ENCODE assay signal across 10 mouse cellular contexts in genomic region chr13:48261341-48262221, GRCm38 (mm10). TPM values are rescaled to one million over a fixed set of nuclear protein-coding genes. Genes with fewer than 3 reads are reported as not detected.
A peak's percentile ranks its signal among the peaks of the same experiment; 100 is the strongest.
DNase-seq lines count a peak whose midpoint lies in the region; ATAC-seq and TF ChIP-seq lines count a peak whose summit lies in the region.
"Had no signal": no experiment of that assay in that cellular context is flagged by ENCODE, and none has a peak within 500 bp of the region (broad histone marks: within the 10 kb centered on the region; RNA-seq: fewer than 3 reads in every experiment).

No protein-coding gene starts in this region.

- WGBS in heart, embryonic 13.5 days, result under 1% methylated on average over 98 of the region's 98 CpGs
- under 1% methylated on average over 90 of the region's 98 CpGs for WGBS in liver, embryonic 12.5 days (ENCODE audit: insufficient replicate concordance)
- WGBS in neural tube, embryonic 12.5 days, result under 1% methylated on average over 98 of the region's 98 CpGs

- no peak for TF ChIP-seq CTCF in embryonic fibroblast, embryonic 13.5 days (IDR thresholded peaks at IDR 0.05; ENCODE audit: borderline replicate concordance, insufficient read depth, low read length)

- no peak for ATAC-seq in heart, embryonic 13.5 days (ENCODE audit: extremely low read depth, insufficient number of reproducible peaks, low FRiP score, low TSS enrichment)
- 0 out of 2 replicates have a peak, but pooled peaks have one; percentile 16 for ATAC-seq in liver, embryonic 12.5 days
- peak; percentile 35 for ATAC-seq in neural tube, embryonic 12.5 days (ENCODE audit: low FRiP score, low read depth)

- peaks cover 5% of the 10 kb centered on the region for H3K27me3 ChIP-seq in heart, embryonic 13.5 days (replicated peaks)
- peaks cover 64% of the 10 kb centered on the region for H3K27me3 ChIP-seq in liver, embryonic 12.5 days (replicated peaks)
- no peaks in the 10 kb centered on the region for H3K27me3 ChIP-seq in neural tube, embryonic 12.5 days (replicated peaks)

- peak overlapping the region; percentile 59 for H3K27ac ChIP-seq in embryonic fibroblast, embryonic 13.5 days (ENCODE audit: insufficient read depth, low read length)
- peak overlapping the region; percentile 85 for H3K27ac ChIP-seq in heart, embryonic 13.5 days (replicated peaks)
- H3K27ac ChIP-seq in liver, embryonic 12.5 days, result no peak overlapping the region
- peak overlapping the region; percentile 94 for H3K27ac ChIP-seq in neural tube, embryonic 12.5 days

- peak overlapping the region; percentile 91 for H3K9ac ChIP-seq in heart, embryonic 13.5 days
- H3K9ac ChIP-seq in liver, embryonic 12.5 days, result peak overlapping the region; percentile 12; the same call in 1 of the 2 replicates
- H3K9ac ChIP-seq in neural tube, embryonic 12.5 days, result peak overlapping the region; percentile 98

- H3K4me3 ChIP-seq in embryonic fibroblast, embryonic 13.5 days (ENCODE audit: insufficient read depth, low read length), result peak overlapping the region; percentile 73
- peak overlapping the region; percentile 82 for H3K4me3 ChIP-seq in heart, embryonic 13.5 days
- peak overlapping the region; percentile 55 for H3K4me3 ChIP-seq in liver, embryonic 12.5 days
- H3K4me3 ChIP-seq in neural tube, embryonic 12.5 days, result peak overlapping the region; percentile 94

- H3K9me3 ChIP-seq in heart, embryonic 13.5 days, result no peaks in the 10 kb centered on the region
- no peaks in the 10 kb centered on the region for H3K9me3 ChIP-seq in liver, embryonic 12.5 days (replicated peaks)
- H3K9me3 ChIP-seq in neural tube, embryonic 12.5 days, result no peaks in the 10 kb centered on the region

- peak; percentile 68 for DNase-seq in 3T3-L1 (ENCODE audit: low read depth, low spot score)
- DNase-seq in adrenal gland, postnatal 4 days (ENCODE audit: low spot score in 2 of 2), result peak; percentile 10
- DNase-seq in kidney, postnatal 10 days, result peak; percentile 75
- peak; percentile 56 for DNase-seq in urinary bladder, postnatal 14 days (ENCODE audit: low spot score)

- no peak for TF ChIP-seq POLR2A in embryonic fibroblast, embryonic 13.5 days (IDR thresholded peaks at IDR 0.05; ENCODE audit: low read depth, low read length)

- H3K36me3 ChIP-seq in heart, embryonic 13.5 days, result no peaks in the 10 kb centered on the region
- no peaks in the 10 kb centered on the region for H3K36me3 ChIP-seq in liver, embryonic 12.5 days
- no peaks in the 10 kb centered on the region for H3K36me3 ChIP-seq in neural tube, embryonic 12.5 days

- H3K4me2 ChIP-seq in heart, embryonic 13.5 days, result peak overlapping the region; percentile 97
- H3K4me2 ChIP-seq in liver, embryonic 12.5 days, result peak overlapping the region; percentile 76
- peak overlapping the region; percentile 83 for H3K4me2 ChIP-seq in neural tube, embryonic 12.5 days (replicated peaks)

- no peaks in the 10 kb centered on the region; the same call in 1 of the 2 replicates for H3K4me1 ChIP-seq in embryonic fibroblast, embryonic 13.5 days (ENCODE audit: control insufficient read depth, insufficient read depth, low read length)
- H3K4me1 ChIP-seq in heart, embryonic 13.5 days, result peaks cover 18% of the 10 kb centered on the region
- H3K4me1 ChIP-seq in liver, embryonic 12.5 days, result peaks cover 14% of the 10 kb centered on the region; the same call in 1 of the 2 replicates
- H3K4me1 ChIP-seq in neural tube, embryonic 12.5 days, result peaks cover 7% of the 10 kb centered on the region; the same call in 1 of the 2 replicates

RNA-seq across cellular contexts. Expression of gene Id4, which starts 0.6 kb away (rescaled TPM):
- total RNA-seq in adrenal gland, postnatal 4 days (2021), result 1 to 10 TPM; 5.1 to 7.7 TPM
- 10.3 and 21.6 TPM in 2 replicates for polyA plus RNA-seq in embryonic fibroblast, embryonic 13.5 days (2011; ENCODE audit: insufficient read length, low read depth, missing spikeins)
- polyA plus RNA-seq in heart, embryonic 13.5 days (2015; fragmentation: Nextera tagmentation; extraction: Ambion mirVana), result 2.5 and 2.6 TPM in 2 replicates
- 0.54 and 0.67 TPM in 2 replicates for polyA plus RNA-seq in liver, embryonic 12.5 days (2016; fragmentation: Nextera tagmentation; extraction: Ambion mirVana)
- 103 and 105 TPM in 2 replicates for polyA plus RNA-seq in neural tube, embryonic 12.5 days (2016; fragmentation: Nextera tagmentation; extraction: Ambion mirVana)
- total RNA-seq: MEL; neutrophil, adult 5-6 weeks had no signal

Comparison
In these comparisons a context has a peak if more than half of its experiments do, and no peak if none do; other contexts are left out.
1. DNase-seq: peak in every context shown above with its lines; median percentile 75 in kidney, postnatal 10 days; 68 in 3T3-L1; 56 in urinary bladder, postnatal 14 days; 10 in adrenal gland, postnatal 4 days.
2. H3K9ac ChIP-seq: peak in every context shown above with its lines; median percentile 98 in neural tube, embryonic 12.5 days; 91 in heart, embryonic 13.5 days; 12 in liver, embryonic 12.5 days.